ENCODE assay signal across 9 mouse cellular contexts in genomic region chr2:71160307-71160861, GRCm38 (mm10). TPM values are rescaled to one million over a fixed set of nuclear protein-coding genes. Genes with fewer than 3 reads are reported as not detected.
DNase-seq lines count a peak whose midpoint lies in the region; ATAC-seq and TF ChIP-seq lines count a peak whose summit lies in the region.
"Had no signal": no experiment of that assay in that cellular context is flagged by ENCODE, and none has a peak within 500 bp of the region (broad histone marks: within the 10 kb centered on the region; RNA-seq: fewer than 3 reads in every experiment).

No protein-coding gene starts in this region.

- H3K9ac ChIP-seq in heart, embryonic 12.5 days: peak overlapping the region; percentile 45; the same call in 1 of the 2 replicates
- no peak overlapping the region for H3K9ac ChIP-seq in neural tube, embryonic 11.5 days (ENCODE audit: low read length)
- H3K9ac ChIP-seq in hindbrain, embryonic 14.5 days: peak overlapping the region; percentile 28; the same call in 1 of the 2 replicates

- ATAC-seq in heart, embryonic 12.5 days (ENCODE audit: insufficient number of reproducible peaks, low FRiP score): no peak
- no peak for ATAC-seq in neural tube, embryonic 11.5 days (ENCODE audit: insufficient read depth, low FRiP score, low TSS enrichment)
- ATAC-seq in hindbrain, embryonic 14.5 days (ENCODE audit: low FRiP score): peak; percentile 78; the same call in 1 of the 2 replicates

- H3K4me1 ChIP-seq in heart, embryonic 12.5 days (replicated peaks): peaks cover 12% of the 10 kb centered on the region
- H3K4me1 ChIP-seq in neural tube, embryonic 11.5 days (ENCODE audit: control insufficient read depth, insufficient read depth, low read length): no peaks in the 10 kb centered on the region
- H3K4me1 ChIP-seq in hindbrain, embryonic 14.5 days (replicated peaks; ENCODE audit: control insufficient read depth, insufficient read depth, low read length): peaks cover 11% of the 10 kb centered on the region
- H3K4me1 ChIP-seq in olfactory bulb, adult 2 months (ENCODE audit: control insufficient read depth, insufficient read depth, low read length): peaks cover 25% of the 10 kb centered on the region

- DNase-seq in heart, postnatal 25 days (ENCODE audit: low spot score): no peak
- peak; percentile 15 for DNase-seq in neural tube, embryonic 11.5 days (ENCODE audit: low spot score)
- no peak for DNase-seq in neural tube, embryonic 10.5 days (ENCODE audit: extremely low spot score, low spot score)
- peak; percentile 71 for DNase-seq in hindbrain, embryonic 14.5 days (ENCODE audit: low spot score)
- no peak for DNase-seq in ovary, postnatal 14 days (ENCODE audit: low spot score)
- DNase-seq in spleen, postnatal 14 days (ENCODE audit: low spot score in 2 of 2): no peak
- DNase-seq: kidney, postnatal 14 days had no signal

- intact Hi-C loops in heart, postnatal 25 days (cut with DNase I): no loop called here

- H3K27ac ChIP-seq in heart, embryonic 12.5 days (ENCODE audit: poor library complexity, severe bottlenecking): 0 out of 2 replicates have a peak overlapping the region, but pooled peaks have one; percentile 38
- no peak overlapping the region for H3K27ac ChIP-seq in neural tube, embryonic 11.5 days (ENCODE audit: low read depth, low read length)
- peak overlapping the region; percentile 57; the same call in 1 of the 2 replicates for H3K27ac ChIP-seq in hindbrain, embryonic 14.5 days
- H3K27ac ChIP-seq in olfactory bulb, adult 2 months (ENCODE audit: insufficient read depth, low read depth, low read length): peak overlapping the region; percentile 84

- no peak for TF ChIP-seq CTCF in olfactory bulb, adult 2 months (IDR thresholded peaks at IDR 0.05; ENCODE audit: insufficient read depth, low read depth, low read length)

- H3K9me3 ChIP-seq in heart, embryonic 12.5 days (replicated peaks): no peaks in the 10 kb centered on the region
- H3K9me3 ChIP-seq in neural tube, embryonic 11.5 days (ENCODE audit: control insufficient read depth, low read length): no peaks in the 10 kb centered on the region
- H3K9me3 ChIP-seq in hindbrain, embryonic 14.5 days (ENCODE audit: control insufficient read depth, low read length): no peaks in the 10 kb centered on the region

- peak overlapping the region; percentile 59 for H3K4me2 ChIP-seq in heart, embryonic 12.5 days
- H3K4me2 ChIP-seq in neural tube, embryonic 11.5 days (ENCODE audit: low read depth): no peak overlapping the region
- H3K4me2 ChIP-seq in hindbrain, embryonic 14.5 days (replicated peaks): peak overlapping the region; percentile 40

- no peak for TF ChIP-seq POLR2A in olfactory bulb, adult 2 months (IDR thresholded peaks at IDR 0.05; ENCODE audit: insufficient read depth, low read depth, low read length)

- H3K36me3 ChIP-seq in heart, embryonic 12.5 days: no peaks in the 10 kb centered on the region
- H3K36me3 ChIP-seq in neural tube, embryonic 11.5 days (ENCODE audit: control insufficient read depth, insufficient read depth, low read length): no peaks in the 10 kb centered on the region
- no peaks in the 10 kb centered on the region for H3K36me3 ChIP-seq in hindbrain, embryonic 14.5 days (replicated peaks; ENCODE audit: control insufficient read depth, insufficient read depth)

- H3K27me3 ChIP-seq in heart, embryonic 12.5 days (replicated peaks): no peaks in the 10 kb centered on the region
- H3K27me3 ChIP-seq in neural tube, embryonic 11.5 days (ENCODE audit: control insufficient read depth, insufficient read depth, low read length): no peaks in the 10 kb centered on the region
- no peaks in the 10 kb centered on the region for H3K27me3 ChIP-seq in hindbrain, embryonic 14.5 days (ENCODE audit: control insufficient read depth, insufficient read depth, low read length)

- H3K4me3 ChIP-seq in heart, embryonic 12.5 days: peak overlapping the region; percentile 24; the same call in 1 of the 2 replicates
- H3K4me3 ChIP-seq in neural tube, embryonic 11.5 days (ENCODE audit: low read depth, low read length): no peak overlapping the region
- H3K4me3 ChIP-seq in hindbrain, embryonic 14.5 days (replicated peaks; ENCODE audit: low read length): no peak overlapping the region
- peak overlapping the region; percentile 14 for H3K4me3 ChIP-seq in olfactory bulb, adult 2 months (ENCODE audit: insufficient read depth, low read depth, low read length)

- WGBS in heart, embryonic 12.5 days: 35% methylated on average over 11 of the region's 11 CpGs
- 82% methylated on average over 11 of the region's 11 CpGs for whole genome bisulfite sequencing in neural tube, embryonic 11.5 days
- WGBS in hindbrain, embryonic 14.5 days: 33% methylated on average over 11 of the region's 11 CpGs
- 16% methylated on average over 11 of the region's 11 CpGs for WGBS in olfactory bulb, adult 2 months

RNA-seq across cellular contexts. Expression of gene Cybrd1, which starts 42.7 kb away (rescaled TPM):
- polyA plus RNA-seq in heart, embryonic 12.5 days (2016; fragmentation: Nextera tagmentation; extraction: Ambion mirVana): 1.9 TPM in 2 replicates
- 1 to 10 TPM; 1.5 to 1.9 TPM for total RNA-seq in heart, postnatal 25 days (2021)
- polyA plus RNA-seq in neural tube, embryonic 11.5 days (2014; fragmentation: Nextera tagmentation; extraction: Ambion mirVana): 0.27 and 0.46 TPM in 2 replicates
- polyA plus RNA-seq in hindbrain, embryonic 14.5 days (2014; fragmentation: Nextera tagmentation; extraction: Ambion mirVana): 4.1 and 4.3 TPM in 2 replicates
- polyA plus RNA-seq in olfactory bulb, adult 2 months (2012; ENCODE audit: insufficient read depth, insufficient read length, low replicate concordance, missing spikeins): not detected in 2 replicates

RNA-seq across cellular contexts. Expression of gene Dync1i2, which starts 51.1 kb away (rescaled TPM):
- polyA plus RNA-seq in heart, embryonic 12.5 days (2016; fragmentation: Nextera tagmentation; extraction: Ambion mirVana): 82.0 and 82.4 TPM in 2 replicates
- total RNA-seq in heart, postnatal 25 days (2021): 10 to 100 TPM; 55.8 to 63.1 TPM
- polyA plus RNA-seq in neural tube, embryonic 11.5 days (2014; fragmentation: Nextera tagmentation; extraction: Ambion mirVana): 187 and 205 TPM in 2 replicates
- 224 and 227 TPM in 2 replicates for polyA plus RNA-seq in hindbrain, embryonic 14.5 days (2014; fragmentation: Nextera tagmentation; extraction: Ambion mirVana)
- 263 TPM in 1 of 2 replicates, not detected in the other for polyA plus RNA-seq in olfactory bulb, adult 2 months (2012; ENCODE audit: insufficient read depth, insufficient read length, low replicate concordance, missing spikeins)

Comparison
In these comparisons a context has a peak if more than half of its experiments do, and no peak if none do; other contexts are left out.
1. DNase-seq: peak in neural tube, embryonic 11.5 days (single experiment) and hindbrain, embryonic 14.5 days (single experiment); none in heart, postnatal 25 days (single experiment), neural tube, embryonic 10.5 days (single experiment), ovary, postnatal 14 days (single experiment) and spleen, postnatal 14 days (0 of 2).
2. H3K4me3 ChIP-seq: peak in heart, embryonic 12.5 days (single experiment) and olfactory bulb, adult 2 months (single experiment); none in neural tube, embryonic 11.5 days (single experiment) and hindbrain, embryonic 14.5 days (single experiment).